Mouse (Mus musculus) hindbrain, embryonic 12.5 days (tissue): Measurements from ENCODE around the gene Ap2a2. TPM values are rescaled to one million over a fixed set of nuclear protein-coding genes. Genes with fewer than 3 reads are reported as not detected.
A peak's percentile ranks its signal among the peaks of the same experiment; 100 is the strongest.

Experiments used
- ATAC-seq: fragments of 200-750 bp; cut with Nextera tagmentation; 2 replicates; pipeline ENCODE4 v1.8.0; 2017; ENCODE audit warnings: moderate TSS enrichment; ENCODE audit not compliant: low FRiP score
- H3K27ac ChIP-seq: fragments of 300-500 bp; sonication (generic); 2 replicates; pipeline ENCODE4 v1.5.1; 2016; ENCODE audit warnings: mild to moderate bottlenecking
- H3K27me3 ChIP-seq: fragments of 300-500 bp; sonication (generic); 2 replicates; pipeline ENCODE4 v1.6.1; 2016; ENCODE audit warnings: mild to moderate bottlenecking
- H3K36me3 ChIP-seq: fragments of 300-500 bp; sonication (generic); 2 replicates; pipeline ENCODE4 v1.6.1; 2016; ENCODE audit warnings: mild to moderate bottlenecking
- H3K4me1 ChIP-seq: fragments of 300-500 bp; sonication (generic); 2 replicates; pipeline ENCODE4 v1.6.1; 2016
- H3K4me2 ChIP-seq: fragments of 300-500 bp; sonication (generic); replicated peaks from 2 replicates; pipeline ENCODE4 v1.6.1; 2016; ENCODE audit warnings: mild to moderate bottlenecking
- H3K4me3 ChIP-seq: fragments of 300-500 bp; sonication (generic); 2 replicates; pipeline ENCODE4 v1.5.1; 2016; ENCODE audit warnings: mild to moderate bottlenecking
- H3K9ac ChIP-seq: fragments of 300-500 bp; sonication (generic); 2 replicates; pipeline ENCODE4 v1.6.1; 2016; ENCODE audit warnings: mild to moderate bottlenecking, moderate library complexity
- H3K9me3 ChIP-seq: fragments of 300-500 bp; sonication (generic); replicated peaks from 2 replicates; pipeline ENCODE4 v1.6.1; 2016; ENCODE audit warnings: mild to moderate bottlenecking
- WGBS: fragments of 180-500 bp; shearing (Covaris S2); methylation state at CpG from one replicate; pipeline ENCODE4 v1.1.7; 2016; 5-methylcytosine and 5-hydroxymethylcytosine counted together
- polyA plus RNA-seq: library from polyadenylated mRNA; unstranded; fragments of >200 nt; fragmentation: Nextera tagmentation; extraction: Ambion mirVana; gene quantifications from 2 replicates; pipeline ENCODE4 v1.2.1, GENCODE M21; 2016

The Ap2a2 gene
- polyA plus RNA-seq, 1 experiment from 2014 or later, result 114 TPM

DNA sequence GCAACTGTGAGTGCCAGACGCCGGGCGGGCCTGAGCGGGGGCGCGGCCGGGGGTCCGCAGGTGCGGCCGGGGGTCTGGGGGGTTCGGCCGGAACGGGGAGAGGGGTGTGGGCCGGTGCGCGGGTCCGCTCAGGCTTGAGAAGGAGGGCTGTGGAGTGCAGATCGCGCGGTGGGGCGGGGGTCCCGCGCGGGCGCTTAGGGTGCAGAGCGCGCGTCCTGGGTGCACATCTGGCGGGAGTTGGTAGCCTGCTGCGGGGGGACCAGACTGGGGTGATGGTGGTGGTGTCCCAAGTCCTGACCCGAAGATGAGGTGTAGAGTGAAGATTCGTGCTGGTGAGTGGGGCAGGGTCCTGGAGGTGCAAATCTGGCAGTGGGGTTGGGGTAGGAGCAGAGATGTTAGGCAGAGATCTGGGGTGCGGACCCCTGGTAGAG lies 463 bp downstream of the Ap2a2 start:
- Histone ChIP-seq H3K4me3 (peak overlapping the region; percentile 98), H3K27ac (peak overlapping the region; percentile 86), H3K9ac (peak overlapping the region; percentile 99), H3K4me1 (peaks cover 26% of the 10 kb centered on the region), H3K27me3 (no peaks in the 10 kb centered on the region), H3K9me3 (no peaks in the 10 kb centered on the region), H3K4me2 (peak overlapping the region; percentile 86), H3K36me3 (no peaks in the 10 kb centered on the region)
- 1% methylated on average over 33 of the region's 33 CpGs for WGBS
- peak; percentile 66 for ATAC-seq

DNA sequence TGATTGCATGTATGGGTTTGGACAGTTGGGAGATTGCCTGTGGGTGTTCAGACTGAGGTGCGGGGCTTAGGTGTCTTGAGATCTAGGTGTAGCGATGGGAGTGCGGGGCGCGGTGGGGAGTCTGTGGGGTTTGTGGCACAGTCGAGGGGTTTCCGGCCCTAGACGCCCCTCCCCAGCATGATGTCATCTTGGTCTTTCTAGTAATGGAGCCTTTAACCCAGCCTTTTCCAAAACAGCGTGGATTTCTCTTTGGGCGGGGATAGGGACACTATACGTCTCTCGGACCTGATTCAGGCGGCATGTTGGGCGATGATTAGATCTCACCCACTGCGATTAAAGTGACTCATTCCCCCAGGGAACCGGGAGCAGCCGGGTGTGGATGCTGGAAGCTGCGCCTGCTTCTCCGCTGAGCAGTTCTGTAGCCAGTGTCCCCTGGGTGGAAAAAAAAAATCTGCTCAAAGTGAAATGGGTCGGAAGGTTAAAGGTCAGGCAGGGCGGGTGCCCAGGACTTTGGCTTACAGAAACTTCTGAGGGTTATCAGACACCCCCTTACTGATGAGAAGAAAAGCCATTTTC lies 967 bp downstream of the Ap2a2 start:
- peak overlapping the region; percentile 99 for H3K9ac ChIP-seq
- WGBS, result under 1% methylated on average over 21 of the region's 21 CpGs
- H3K4me1 ChIP-seq, result peaks cover 26% of the 10 kb centered on the region
- peak overlapping the region; percentile 86 for H3K27ac ChIP-seq
- peak overlapping the region; percentile 98 for H3K4me3 ChIP-seq
- H3K36me3 ChIP-seq, result no peaks in the 10 kb centered on the region
- H3K9me3 ChIP-seq, result no peaks in the 10 kb centered on the region
- no peak; the same call in none of the 2 replicates for ATAC-seq
- peak overlapping the region; percentile 86 for H3K4me2 ChIP-seq
- no peaks in the 10 kb centered on the region for H3K27me3 ChIP-seq

DNA sequence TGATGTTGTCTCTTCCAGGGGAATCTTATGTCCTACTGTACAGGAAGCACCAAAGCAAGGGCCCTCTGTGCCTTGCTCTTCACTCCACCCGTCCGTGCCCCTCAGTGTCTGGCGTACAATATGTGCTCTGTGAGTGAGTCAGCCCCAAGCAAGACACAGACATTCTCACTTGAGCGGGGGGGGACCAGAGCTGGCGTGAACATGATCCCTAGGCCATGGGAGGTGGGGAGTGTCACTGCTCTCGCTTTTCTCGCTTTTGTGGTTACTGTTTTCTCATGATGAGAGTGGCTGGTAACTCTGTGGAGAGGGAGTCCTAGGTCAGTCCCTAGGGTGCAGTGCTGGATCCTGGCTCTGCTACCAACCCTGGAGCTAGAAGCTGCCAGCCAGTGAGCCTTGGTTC lies 2.6 kb downstream of the Ap2a2 start:
- Histone ChIP-seq H3K27me3 (no peaks in the 10 kb centered on the region), H3K27ac (no peak overlapping the region), H3K9ac (0 out of 2 replicates have a peak overlapping the region, but pooled peaks have one; percentile 45), H3K9me3 (no peaks in the 10 kb centered on the region), H3K4me2 (no peak overlapping the region), H3K4me3 (no peak overlapping the region), H3K4me1 (peaks cover 32% of the 10 kb centered on the region), H3K36me3 (no peaks in the 10 kb centered on the region)
- ATAC-seq, result no peak
- WGBS, result 73% methylated on average over 7 of the region's 7 CpGs

DNA sequence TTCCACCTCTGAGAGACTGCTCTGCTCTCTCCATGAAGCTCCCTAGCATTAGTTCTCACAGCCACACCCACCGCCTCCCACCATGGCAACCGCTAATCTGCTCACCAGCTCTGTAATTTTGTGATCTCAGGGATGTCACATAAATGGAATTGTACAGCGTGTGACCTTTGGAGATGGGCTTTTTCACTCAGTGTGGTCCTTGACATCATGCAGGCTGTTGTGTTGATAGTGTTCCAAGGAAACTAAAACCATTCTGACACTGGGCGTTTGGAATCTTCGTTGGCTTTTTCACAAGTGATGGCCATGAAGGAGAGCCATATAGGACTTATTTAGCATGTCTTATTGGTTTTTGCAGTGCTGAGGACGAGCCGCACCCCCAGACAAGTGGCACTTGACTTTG lies 4.6 kb downstream of the Ap2a2 start:
- no peak for ATAC-seq
- Histone ChIP-seq H3K27me3 (no peaks in the 10 kb centered on the region), H3K9ac (no peak overlapping the region), H3K27ac (no peak overlapping the region), H3K36me3 (no peaks in the 10 kb centered on the region), H3K9me3 (no peaks in the 10 kb centered on the region), H3K4me2 (no peak overlapping the region), H3K4me1 (peaks cover 29% of the 10 kb centered on the region), H3K4me3 (no peak overlapping the region)
- 87% methylated on average over 7 of the region's 7 CpGs for WGBS

DNA sequence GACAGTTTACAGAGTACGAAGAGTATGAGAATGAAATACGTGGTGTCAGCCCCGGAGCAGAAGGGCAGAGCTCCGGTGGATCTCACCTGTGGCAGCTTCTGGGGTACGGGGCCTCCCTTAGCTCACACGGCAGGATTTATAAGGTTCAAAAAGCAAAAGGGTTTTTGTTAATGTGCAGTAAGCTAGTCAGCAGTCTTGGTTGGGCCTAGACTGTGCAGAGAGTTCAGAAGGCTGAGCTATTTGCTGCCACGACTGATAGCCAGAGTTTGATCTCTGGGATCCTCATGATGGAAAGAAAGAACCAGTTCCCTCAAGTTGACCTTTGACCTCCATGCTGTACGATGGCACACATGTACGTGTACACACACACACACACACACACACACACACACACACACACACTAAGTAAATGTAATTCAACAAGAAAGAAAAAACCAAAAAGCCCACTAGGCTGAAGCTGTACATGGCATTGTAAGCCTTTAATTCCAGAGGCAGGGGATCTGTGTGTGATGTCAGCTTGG lies 7.4 kb downstream of the Ap2a2 start:
- no peaks in the 10 kb centered on the region for H3K27me3 ChIP-seq
- no peaks in the 10 kb centered on the region for H3K36me3 ChIP-seq
- peaks cover 14% of the 10 kb centered on the region for H3K4me1 ChIP-seq
- H3K4me3 ChIP-seq, result no peak overlapping the region
- 90% methylated on average over 9 of the region's 9 CpGs for WGBS
- H3K9me3 ChIP-seq, result no peaks in the 10 kb centered on the region
- no peak overlapping the region for H3K27ac ChIP-seq
- H3K9ac ChIP-seq, result no peak overlapping the region
- ATAC-seq, result no peak
- no peak overlapping the region for H3K4me2 ChIP-seq

DNA sequence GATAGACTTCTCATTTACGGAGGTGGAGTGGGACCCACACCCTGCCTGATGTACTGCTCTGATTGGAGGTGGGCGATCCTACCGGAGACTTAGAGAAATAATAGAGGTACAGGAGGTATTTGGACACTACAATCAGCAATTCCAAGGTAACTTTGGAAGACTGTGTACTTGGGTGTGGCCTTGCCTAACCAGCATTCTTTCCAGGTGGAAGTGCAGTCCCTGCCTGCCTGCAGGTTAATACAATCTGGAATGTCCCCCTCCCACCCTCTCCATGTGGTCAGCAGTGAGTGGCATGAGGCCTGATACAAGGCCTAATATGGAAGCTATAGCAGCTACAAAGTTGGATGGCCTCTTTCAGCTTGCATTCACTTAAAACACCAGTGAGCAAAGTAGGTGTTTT lies 7.9 kb downstream of the Ap2a2 start:
- Histone ChIP-seq H3K27ac (no peak overlapping the region), H3K36me3 (no peaks in the 10 kb centered on the region), H3K9ac (no peak overlapping the region), H3K4me1 (peaks cover 8% of the 10 kb centered on the region; the same call in 1 of the 2 replicates), H3K27me3 (no peaks in the 10 kb centered on the region), H3K4me3 (no peak overlapping the region), H3K4me2 (no peak overlapping the region), H3K9me3 (no peaks in the 10 kb centered on the region)
- ATAC-seq, result no peak
- WGBS, result 94% methylated on average over 3 of the region's 3 CpGs

DNA sequence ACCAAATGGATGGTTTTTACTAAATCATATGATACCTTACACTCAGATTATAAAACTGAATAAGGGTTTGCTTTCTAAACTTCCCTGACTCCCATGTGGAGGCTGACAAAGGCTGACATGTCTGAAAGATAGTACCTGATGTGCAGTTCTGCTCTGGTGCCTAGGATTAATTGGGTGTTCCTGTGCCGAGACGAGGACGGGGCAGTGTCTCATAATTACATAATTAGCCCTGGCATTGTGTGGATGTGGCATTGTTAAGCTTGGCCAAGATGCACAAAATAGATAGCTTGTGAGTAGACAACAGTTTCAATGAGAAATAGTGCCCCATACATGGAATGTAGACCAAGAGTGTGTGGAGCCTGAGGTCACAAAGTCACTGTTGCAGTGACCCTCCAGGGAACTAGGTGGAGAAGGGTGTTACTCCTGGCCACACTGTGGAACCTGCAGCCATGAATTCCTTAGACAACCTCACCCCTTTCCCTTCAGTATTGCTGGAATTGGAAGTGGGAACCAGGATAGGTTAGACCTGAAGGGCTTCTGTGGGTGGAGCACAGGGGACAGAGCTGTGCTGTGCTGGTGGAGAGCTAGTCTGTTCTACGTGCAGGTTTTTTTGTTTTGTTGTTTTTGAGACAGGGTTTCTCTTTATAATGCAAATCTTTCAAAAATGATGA lies 8.8 kb downstream of the Ap2a2 start:
- H3K4me1 ChIP-seq, result 0 out of 2 replicates have a peak, but pooled peaks cover 6% of the 10 kb centered on the region
- no peaks in the 10 kb centered on the region for H3K36me3 ChIP-seq
- no peaks in the 10 kb centered on the region for H3K9me3 ChIP-seq
- H3K4me2 ChIP-seq, result no peak overlapping the region
- no peak overlapping the region for H3K27ac ChIP-seq
- 74% methylated on average over 4 of the region's 4 CpGs for WGBS
- no peak for ATAC-seq
- H3K4me3 ChIP-seq, result no peak overlapping the region
- no peaks in the 10 kb centered on the region for H3K27me3 ChIP-seq
- no peak overlapping the region for H3K9ac ChIP-seq

DNA sequence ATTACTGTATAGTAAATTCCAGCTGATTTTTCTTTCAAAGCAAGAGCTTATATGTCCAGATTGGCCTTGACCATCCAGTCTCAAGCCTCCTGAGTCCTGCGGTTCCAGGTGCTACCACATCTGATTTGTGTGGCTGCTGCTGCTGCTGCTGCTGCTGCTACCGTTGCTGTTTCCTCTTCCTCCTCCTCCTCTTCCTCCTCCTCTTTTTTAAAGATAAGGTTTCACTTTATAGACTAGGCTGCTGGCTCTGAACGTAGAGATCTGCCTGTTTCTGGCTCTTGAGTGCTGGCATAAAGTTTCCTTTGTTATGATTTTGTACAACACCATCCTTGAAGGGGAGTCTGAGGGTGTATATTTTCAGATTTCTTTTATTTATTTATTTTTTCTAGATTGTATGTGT lies 12.1 kb downstream of the Ap2a2 start:
- Histone ChIP-seq H3K4me2 (no peak overlapping the region), H3K27me3 (no peaks in the 10 kb centered on the region), H3K36me3 (no peaks in the 10 kb centered on the region), H3K4me1 (no peaks in the 10 kb centered on the region), H3K9me3 (no peaks in the 10 kb centered on the region), H3K27ac (no peak overlapping the region), H3K9ac (no peak overlapping the region), H3K4me3 (no peak overlapping the region)
- 87% methylated on average over 3 of the region's 3 CpGs for WGBS
- no peak for ATAC-seq

DNA sequence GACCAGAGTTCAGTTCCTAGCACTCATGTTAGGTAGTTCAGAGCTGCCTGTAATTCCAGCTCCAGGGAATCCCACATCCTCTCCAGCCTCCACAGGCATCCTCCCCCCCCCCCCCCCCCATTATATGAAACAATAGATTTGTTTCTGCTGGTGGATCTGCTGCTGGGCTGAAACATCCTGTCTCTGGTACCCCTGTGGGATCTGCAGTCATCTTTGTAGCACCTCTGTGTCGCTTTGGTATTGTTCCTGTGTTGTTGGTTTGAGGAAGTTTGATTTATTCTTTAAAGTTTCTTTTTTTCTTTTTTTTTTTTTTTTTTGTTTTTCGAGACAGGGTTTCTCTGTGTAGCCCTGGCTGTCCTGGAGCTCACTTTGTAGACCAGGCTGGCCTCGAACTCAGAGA lies 13.5 kb downstream of the Ap2a2 start:
- no peaks in the 10 kb centered on the region for H3K27me3 ChIP-seq
- WGBS, result 94% methylated on average over 2 of the region's 3 CpGs
- ATAC-seq, result no peak
- no peaks in the 10 kb centered on the region for H3K36me3 ChIP-seq
- no peaks in the 10 kb centered on the region for H3K4me1 ChIP-seq
- H3K4me2 ChIP-seq, result no peak overlapping the region
- H3K27ac ChIP-seq, result no peak overlapping the region
- H3K9me3 ChIP-seq, result no peaks in the 10 kb centered on the region
- H3K4me3 ChIP-seq, result no peak overlapping the region
- H3K9ac ChIP-seq, result no peak overlapping the region

DNA sequence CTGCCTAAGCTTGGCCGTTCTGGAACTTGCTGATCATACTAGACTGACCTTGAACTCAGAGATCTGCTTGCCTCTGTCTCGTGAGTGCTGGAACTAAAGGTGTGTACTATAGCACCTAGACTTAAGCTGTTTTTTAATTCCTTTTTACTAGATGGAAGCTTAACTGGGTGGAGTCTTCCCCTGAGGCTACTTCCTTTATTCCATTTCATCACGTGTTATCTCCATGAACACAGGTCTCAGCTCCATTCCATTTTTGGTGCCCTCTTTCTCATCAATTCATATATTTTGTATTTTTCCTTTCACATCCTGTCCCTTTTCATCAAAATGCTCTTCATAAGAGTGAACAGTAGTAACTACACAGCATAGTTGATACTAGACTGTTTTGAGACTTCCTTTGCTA lies 15.8 kb downstream of the Ap2a2 start:
- H3K9ac ChIP-seq, result no peak overlapping the region
- H3K4me2 ChIP-seq, result no peak overlapping the region
- WGBS, result 91% methylated on average over 3 of the region's 3 CpGs
- H3K4me3 ChIP-seq, result no peak overlapping the region
- H3K27me3 ChIP-seq, result no peaks in the 10 kb centered on the region
- no peak overlapping the region for H3K27ac ChIP-seq
- H3K9me3 ChIP-seq, result no peaks in the 10 kb centered on the region
- no peak for ATAC-seq
- H3K4me1 ChIP-seq, result no peaks in the 10 kb centered on the region
- 0 out of 2 replicates have a peak, but pooled peaks cover 3% of the 10 kb centered on the region for H3K36me3 ChIP-seq

DNA sequence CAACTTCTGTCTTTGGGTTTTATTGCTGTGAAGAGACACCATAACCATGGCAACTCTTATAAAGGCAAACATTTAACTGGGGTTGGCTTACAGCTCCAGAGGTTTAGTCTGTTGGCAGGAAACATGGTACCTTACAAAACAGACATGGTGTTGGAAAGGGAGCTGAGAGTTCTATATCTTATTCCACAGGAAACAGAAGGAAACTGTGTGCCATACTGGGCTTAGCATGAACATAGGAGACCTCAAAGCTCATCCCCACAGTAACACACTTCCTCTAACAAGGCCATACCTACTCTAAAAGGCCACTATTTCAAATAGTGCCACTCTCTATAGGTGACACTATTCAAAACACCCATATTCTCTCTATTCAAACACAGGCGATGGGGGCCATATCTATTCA lies 16.5 kb downstream of the Ap2a2 start:
- Histone ChIP-seq H3K27me3 (no peaks in the 10 kb centered on the region), H3K9ac (no peak overlapping the region), H3K9me3 (no peaks in the 10 kb centered on the region), H3K4me2 (no peak overlapping the region), H3K27ac (no peak overlapping the region), H3K36me3 (0 out of 2 replicates have a peak, but pooled peaks cover 3% of the 10 kb centered on the region), H3K4me1 (no peaks in the 10 kb centered on the region), H3K4me3 (no peak overlapping the region)
- ATAC-seq, result no peak
- 100% methylated on average over 1 of the region's 1 CpGs for WGBS

DNA sequence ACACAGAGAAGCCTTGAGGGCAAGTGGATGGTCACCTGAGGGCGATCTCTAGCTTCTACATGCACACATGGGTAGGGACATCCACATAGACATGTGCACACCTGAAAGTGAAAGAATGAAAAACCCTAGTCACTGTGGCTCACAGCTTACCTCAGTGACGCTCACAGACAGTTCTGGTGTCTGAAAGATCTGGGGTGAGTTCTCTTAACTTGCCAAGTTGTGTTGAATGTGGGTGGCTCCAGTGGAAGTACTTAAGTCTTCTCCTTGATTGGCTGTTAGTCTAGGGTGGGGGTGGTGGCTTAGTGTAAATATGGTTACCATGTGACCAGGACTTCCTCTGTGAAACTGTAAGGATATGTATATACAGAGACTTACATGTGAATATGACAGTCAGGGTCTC lies 17.0 kb downstream of the Ap2a2 start:
- Histone ChIP-seq H3K4me2 (no peak overlapping the region), H3K36me3 (0 out of 2 replicates have a peak, but pooled peaks cover 3% of the 10 kb centered on the region), H3K9ac (no peak overlapping the region), H3K27me3 (no peaks in the 10 kb centered on the region), H3K27ac (no peak overlapping the region), H3K4me1 (no peaks in the 10 kb centered on the region), H3K4me3 (no peak overlapping the region), H3K9me3 (no peaks in the 10 kb centered on the region)
- 89% methylated on average over 2 of the region's 2 CpGs for WGBS
- no peak for ATAC-seq

DNA sequence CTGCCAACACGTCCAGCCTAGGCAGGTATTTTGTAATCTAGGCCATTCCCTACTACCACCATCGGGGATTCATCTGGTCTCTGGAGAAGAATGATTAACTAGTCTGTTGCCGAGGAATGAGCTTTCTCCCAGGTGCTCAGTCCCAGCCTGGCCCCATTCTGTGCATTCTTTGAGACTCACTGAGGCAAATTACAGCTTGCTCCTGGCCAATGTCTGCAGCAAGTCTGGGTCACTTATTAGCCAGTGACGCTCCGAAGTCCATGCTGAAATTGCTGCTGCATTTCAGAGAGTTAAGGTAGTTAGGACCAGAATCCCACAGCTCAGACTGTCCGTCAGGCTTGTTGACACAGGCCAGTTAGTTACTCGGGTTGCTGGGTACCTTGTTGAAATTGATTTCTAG lies 19.4 kb downstream of the Ap2a2 start:
- no peaks in the 10 kb centered on the region for H3K9me3 ChIP-seq
- 0 out of 2 replicates have a peak, but pooled peaks cover 3% of the 10 kb centered on the region for H3K36me3 ChIP-seq
- no peak overlapping the region for H3K4me2 ChIP-seq
- no peak for ATAC-seq
- no peak overlapping the region for H3K9ac ChIP-seq
- no peaks in the 10 kb centered on the region for H3K27me3 ChIP-seq
- no peak overlapping the region for H3K4me3 ChIP-seq
- WGBS, result 76% methylated on average over 7 of the region's 7 CpGs
- H3K4me1 ChIP-seq, result no peaks in the 10 kb centered on the region
- H3K27ac ChIP-seq, result no peak overlapping the region
